Mouse (Mus musculus): Measurements from ENCODE around the gene Tmed4.
A peak's percentile ranks its signal among the peaks of the same experiment; 100 is the strongest.
"Not testable (repeated sequence)": the region's sequence is repeated elsewhere in the genome, so short reads cannot be mapped to it uniquely, and the experiment has no call there.

Gene Tmed4

GRCm38 (mm10) chr11:6273607-6274006, 1.1 kb downstream of the Tmed4 start:
- DNase-seq (ENCODE audit: low spot score), result no peak

- peak; percentile 93 for DNase-seq (ENCODE audit: low spot score)
These were observed 7.1 kb downstream of the Tmed4 start, which contains the start of gene Ddx56 for GRCm38 (mm10) chr11:6267320-6268254. Ddx56 (minus strand) TSS chr11:6267772.

DNA sequence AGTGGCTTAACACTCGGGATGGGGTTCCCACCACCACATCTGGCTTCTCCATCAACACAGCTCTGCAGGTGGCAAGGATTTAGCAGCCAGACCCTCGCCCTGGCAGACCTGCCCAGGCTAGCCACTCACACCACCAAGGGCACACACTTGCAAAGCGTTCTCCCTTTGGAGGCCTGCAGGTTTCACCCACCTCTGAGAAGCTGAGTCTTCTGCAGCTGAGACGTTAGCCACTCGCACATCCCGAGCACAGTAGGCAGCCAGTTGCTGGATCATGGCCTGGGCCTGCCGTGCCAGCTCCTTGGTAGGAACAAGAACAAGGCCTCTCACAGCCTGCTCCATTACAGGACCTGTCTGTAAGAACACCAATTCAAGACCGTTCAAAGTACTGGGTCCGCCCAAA, 8.0 kb downstream of the Tmed4 start:
- DNase-seq (ENCODE audit: low spot score), result no peak

DNA sequence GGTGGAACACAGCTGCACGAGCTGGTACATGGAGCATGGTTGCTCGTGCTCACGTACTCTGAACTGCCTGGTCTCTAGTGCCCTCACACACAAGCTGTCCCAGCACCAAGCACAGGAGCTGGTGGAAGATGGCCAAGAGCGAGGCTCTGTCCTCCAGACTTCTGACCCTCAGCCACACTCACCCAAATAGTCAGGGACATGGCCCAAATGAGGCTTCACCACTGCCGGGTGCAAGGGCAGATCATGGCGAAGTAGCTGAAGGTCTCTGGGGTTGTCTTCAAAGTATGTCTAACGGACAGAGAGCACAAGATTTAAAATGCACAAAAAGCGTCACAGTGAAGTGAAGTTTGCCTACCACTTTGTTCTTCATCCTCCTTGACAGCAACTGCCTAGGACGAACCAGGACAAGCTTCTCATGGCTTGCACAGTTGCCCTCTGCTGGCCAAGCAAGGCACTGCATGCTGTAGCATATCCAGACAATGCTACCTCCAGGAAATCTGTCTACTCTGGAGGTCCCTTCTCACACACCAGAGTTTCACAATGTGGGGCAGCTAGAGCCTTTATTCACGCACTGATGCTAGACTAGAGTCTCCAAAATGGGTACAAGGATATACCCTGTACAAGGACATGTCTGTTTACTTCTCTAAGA, 13.1 kb downstream of the Tmed4 start:
- DNase-seq (ENCODE audit: low spot score), result peak; percentile 50

DNA sequence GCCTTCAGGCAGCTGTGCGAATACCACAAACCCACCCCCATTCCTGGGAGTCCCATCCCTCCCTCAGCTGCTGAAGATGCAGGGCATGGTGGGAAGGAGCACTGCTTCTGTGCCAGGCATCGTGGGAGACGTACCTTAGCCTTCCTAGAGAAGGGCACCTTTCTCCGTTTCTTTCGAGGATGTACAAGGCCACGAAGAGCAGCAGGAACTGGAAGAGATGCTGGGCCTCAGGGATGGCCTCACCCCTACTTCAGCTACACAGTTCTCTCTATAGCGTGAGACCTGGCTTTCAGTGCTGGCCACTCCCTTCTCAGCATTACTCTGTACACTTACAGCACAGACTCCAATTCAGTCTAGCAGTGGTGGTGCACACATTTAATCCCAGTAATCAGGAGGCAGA, 15.3 kb downstream of the Tmed4 start:
- no peak for DNase-seq (ENCODE audit: low spot score)

- DNase-seq (ENCODE audit: low spot score), result no peak
These were observed 18.1 kb downstream of the Tmed4 start for GRCm38 (mm10) chr11:6256490-6257072.

DNA sequence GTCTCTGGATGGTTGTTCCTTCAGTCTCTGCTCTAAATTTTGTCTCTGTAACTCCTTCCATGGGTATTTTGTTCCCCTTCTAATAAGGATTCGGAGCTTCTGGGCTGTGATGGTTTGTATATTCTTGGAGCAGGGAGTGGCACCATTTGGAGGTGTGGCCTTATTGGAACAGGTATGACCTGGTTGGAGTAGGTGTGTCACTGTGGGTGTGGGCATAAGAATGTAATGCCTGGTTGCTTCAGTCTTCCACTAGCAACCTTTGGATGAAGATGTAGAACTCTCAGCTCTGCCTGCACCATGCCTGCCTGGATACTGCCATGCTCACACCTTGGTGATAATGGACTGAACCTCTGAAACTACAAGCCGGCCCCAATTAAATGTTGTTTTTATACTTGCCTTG, 20.1 kb downstream of the Tmed4 start:
- DNase-seq (ENCODE audit: low spot score), result not testable (repeated sequence)

DNA sequence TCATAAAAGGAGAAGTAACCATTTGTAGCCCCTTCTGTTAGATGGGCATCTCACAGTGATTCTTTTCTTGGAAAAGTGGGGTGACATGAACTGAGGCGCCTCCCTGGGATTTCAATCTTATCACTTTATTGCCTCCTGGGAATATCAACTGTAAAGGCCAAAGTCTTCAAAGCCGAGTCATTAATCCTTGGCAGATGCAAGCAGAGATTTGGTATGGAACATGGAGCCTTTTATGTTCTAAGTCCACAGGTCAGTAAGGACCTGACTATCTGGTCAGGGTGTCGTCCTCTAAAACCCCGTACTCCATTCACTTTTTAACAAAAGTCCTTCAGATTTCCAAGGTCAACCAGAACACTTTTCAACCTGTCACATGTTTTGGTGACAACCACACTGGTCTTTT, 21.8 kb downstream of the Tmed4 start:
- DNase-seq (ENCODE audit: low spot score), result no peak

DNA sequence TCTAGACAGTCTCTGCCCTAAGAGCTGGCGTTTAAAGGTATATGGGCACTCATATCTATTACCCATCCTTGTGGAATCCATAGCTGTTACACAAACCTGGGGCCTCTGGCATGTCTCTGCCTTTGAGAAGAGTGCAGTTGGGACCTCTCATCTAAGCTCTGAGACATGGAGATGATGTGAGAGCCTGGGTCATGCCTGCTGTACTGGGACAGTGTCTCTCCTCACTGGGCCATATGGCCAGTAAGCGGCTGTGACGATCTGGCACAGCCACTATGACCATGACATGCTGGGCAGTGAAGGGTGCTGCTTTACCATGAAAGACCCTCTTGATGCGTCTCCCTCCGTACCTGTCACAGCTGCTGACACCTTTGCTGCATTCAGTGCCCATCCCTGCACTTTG, 22.4 kb downstream of the Tmed4 start:
- no peak for DNase-seq (ENCODE audit: low spot score)

DNA sequence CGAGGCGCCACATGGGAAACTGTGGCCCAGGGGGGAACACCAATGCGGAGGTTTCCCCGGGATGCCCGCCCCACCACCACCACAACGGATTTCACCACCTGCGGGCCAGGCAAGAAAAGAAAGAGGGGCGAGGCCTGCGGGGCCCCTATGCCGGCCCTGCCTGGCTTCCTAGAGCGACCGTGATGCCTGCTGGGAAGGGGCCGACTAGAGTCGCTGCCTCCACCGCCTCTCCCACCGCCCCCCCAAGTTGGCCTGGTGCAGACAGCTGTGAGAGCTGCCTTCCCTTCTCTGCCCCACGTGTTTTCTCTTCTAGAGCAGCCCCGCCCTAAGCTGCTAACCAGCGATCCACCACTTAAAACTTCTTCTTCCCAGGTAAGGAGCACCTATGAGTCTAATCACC, 30.0 kb downstream of the Tmed4 start:
- DNase-seq (ENCODE audit: low spot score), result no peak

DNA sequence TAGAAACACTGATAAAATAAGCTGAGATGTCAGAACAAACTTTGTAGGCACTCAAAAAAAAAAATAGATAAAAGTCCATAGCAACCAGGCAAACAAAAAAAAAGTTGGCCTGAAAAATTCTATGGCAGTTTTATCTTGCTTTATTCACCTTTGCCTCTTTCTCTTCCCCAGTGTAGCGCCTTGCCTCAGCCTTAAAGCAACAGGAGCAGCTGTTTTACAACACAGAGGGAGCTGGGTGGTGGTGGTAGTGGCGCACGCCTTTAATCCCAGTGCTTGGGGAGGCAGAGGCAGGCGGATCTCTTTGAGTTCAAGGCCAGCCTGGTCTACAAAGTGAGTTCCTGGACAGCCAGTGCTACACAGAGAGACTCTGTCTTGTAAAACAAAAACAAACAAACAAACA, 41.6 kb downstream of the Tmed4 start:
- DNase-seq (ENCODE audit: low spot score), result no peak

GRCm38 (mm10) chr11:6230012-6230411, 44.7 kb downstream of the Tmed4 start, which contains the start of gene Npc1l1:
Npc1l1 (minus strand) TSS chr11:6230143.
- DNase-seq (ENCODE audit: low spot score), result no peak

DNA sequence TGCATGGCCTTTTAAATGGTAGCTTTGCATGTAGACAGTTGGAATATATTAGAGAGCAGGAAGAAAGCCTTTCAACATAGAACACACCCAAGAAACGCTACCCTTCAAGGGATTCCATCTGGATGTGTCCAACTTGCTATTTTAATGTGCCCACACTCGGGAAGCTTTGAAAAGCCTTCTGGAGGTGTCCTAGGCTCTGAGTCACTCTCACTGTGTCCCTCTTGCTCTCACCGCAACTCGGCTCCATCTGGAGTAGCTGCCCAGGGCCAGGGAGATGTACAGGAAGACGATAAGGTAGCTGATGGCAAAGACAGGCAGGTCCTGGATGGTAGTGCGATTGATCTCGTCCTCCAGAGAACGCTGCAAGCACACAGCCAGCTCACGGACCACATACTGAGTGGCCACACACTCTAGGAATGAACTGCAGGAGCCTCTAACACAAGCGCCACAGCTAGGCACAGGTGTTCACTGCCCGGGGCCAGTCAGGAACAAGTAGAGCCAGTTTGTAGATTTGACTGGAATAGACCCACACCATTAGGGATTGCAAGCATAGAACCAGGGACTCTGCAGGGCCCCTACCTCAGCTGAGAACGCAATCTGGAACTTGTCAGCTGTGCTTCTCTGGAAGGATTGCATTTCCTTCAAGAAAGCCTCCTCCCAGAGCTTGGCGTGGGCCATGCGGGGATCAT, 50.0 kb downstream of the Tmed4 start:
- no peak for DNase-seq (ENCODE audit: low spot score)

- no peak for DNase-seq (ENCODE audit: low spot score)
These were observed 52.5 kb downstream of the Tmed4 start for GRCm38 (mm10) chr11:6222187-6222586.

All from layer of hippocampus, adult 9-10 months (tissue).